Mouse (Mus musculus) neural tube, embryonic 15.5 days (tissue): ENCODE measurements at regions not wholly inside any gene's neighbourhood (a gene's known extent, or its start where the extent isn't known, plus 50 kb on each side); places are given as distances from the start of the nearest gene placed in this dataset.

ENCODE experiments used
- ATAC-seq: fragments of 200-750 bp; cut with Nextera tagmentation; 2 replicates; pipeline ENCODE4 v1.8.0; 2017; ENCODE audit warnings: mild to moderate bottlenecking, moderate TSS enrichment, moderate library complexity; ENCODE audit not compliant: low FRiP score
- H3K27ac ChIP-seq: fragments of 300-500 bp; sonication (generic); replicated peaks from 2 replicates; pipeline ENCODE4 v1.5.1; 2015; ENCODE audit warnings: mild to moderate bottlenecking, inconsistent platforms
- H3K27me3 ChIP-seq: fragments of 300-500 bp; sonication (generic); replicated peaks from 2 replicates; pipeline ENCODE4 v1.6.1; 2015; ENCODE audit warnings: inconsistent platforms
- H3K36me3 ChIP-seq: fragments of 300-500 bp; sonication (generic); 2 replicates; pipeline ENCODE4 v1.6.1; 2015; ENCODE audit warnings: inconsistent platforms
- H3K4me1 ChIP-seq: fragments of 300-500 bp; sonication (generic); 2 replicates; pipeline ENCODE4 v1.6.1; 2015; ENCODE audit warnings: inconsistent platforms
- H3K4me2 ChIP-seq: fragments of 300-500 bp; sonication (generic); 2 replicates; pipeline ENCODE4 v1.6.1; 2015; ENCODE audit warnings: inconsistent platforms, mild to moderate bottlenecking, moderate library complexity
- H3K4me3 ChIP-seq: fragments of 300-500 bp; sonication (generic); replicated peaks from 2 replicates; pipeline ENCODE4 v1.5.1; 2015; ENCODE audit warnings: mild to moderate bottlenecking, inconsistent platforms
- H3K9ac ChIP-seq: fragments of 300-500 bp; sonication (generic); replicated peaks from 2 replicates; pipeline ENCODE4 v1.6.1; 2015; ENCODE audit warnings: mild to moderate bottlenecking, inconsistent platforms
- H3K9me3 ChIP-seq: fragments of 300-500 bp; sonication (generic); replicated peaks from 2 replicates; pipeline ENCODE4 v1.6.1; 2016; ENCODE audit warnings: inconsistent platforms
- WGBS: fragments of 180-500 bp; shearing (Covaris S2); methylation state at CpG from one replicate; pipeline ENCODE4 v1.1.7; 2015; ENCODE audit warnings: mixed read lengths; 5-methylcytosine and 5-hydroxymethylcytosine counted together

GRCm38 (mm10) chr17:88910144-88910543 is 118.4 kb upstream of the Lhcgr start:
- ATAC-seq = no peak
- no peak overlapping the region for H3K4me3 ChIP-seq
- no peaks in the 10 kb centered on the region for H3K9me3 ChIP-seq
- no peaks in the 10 kb centered on the region for H3K36me3 ChIP-seq
- H3K27me3 ChIP-seq = no peaks in the 10 kb centered on the region
- H3K4me2 ChIP-seq = no peak overlapping the region
- H3K27ac ChIP-seq = no peak overlapping the region
- no peak overlapping the region for H3K9ac ChIP-seq
- H3K4me1 ChIP-seq = no peaks in the 10 kb centered on the region

- Histone ChIP-seq H3K4me3 (no peak overlapping the region), H3K36me3 (no peaks in the 10 kb centered on the region), H3K9me3 (no peaks in the 10 kb centered on the region), H3K27me3 (no peaks in the 10 kb centered on the region), H3K9ac (no peak overlapping the region), H3K27ac (no peak overlapping the region), H3K4me1 (peaks cover 8% of the 10 kb centered on the region), H3K4me2 (no peak overlapping the region)
- no peak; the same call in 1 of the 2 replicates for ATAC-seq
- 28% methylated on average over 1 of the region's 1 CpGs for WGBS
Measured at GRCm38 (mm10) chr17:88901742-88902141, 110.0 kb upstream of the Lhcgr start.

GRCm38 (mm10) chr17:88900904-88901303 is 109.1 kb upstream of the Lhcgr start:
- H3K4me3 ChIP-seq = no peak overlapping the region
- no peaks in the 10 kb centered on the region for H3K9me3 ChIP-seq
- H3K36me3 ChIP-seq = no peaks in the 10 kb centered on the region
- no peak overlapping the region for H3K4me2 ChIP-seq
- 71% methylated on average over 2 of the region's 2 CpGs for WGBS
- H3K27me3 ChIP-seq = no peaks in the 10 kb centered on the region
- H3K4me1 ChIP-seq = peaks cover 8% of the 10 kb centered on the region
- no peak for ATAC-seq
- no peak overlapping the region for H3K27ac ChIP-seq
- H3K9ac ChIP-seq = no peak overlapping the region

GRCm38 (mm10) chr17:88898705-88899668 is 107.2 kb upstream of the Lhcgr start:
- Histone ChIP-seq H3K27ac (peak overlapping the region; percentile 6; the same call in 1 of the 2 replicates), H3K9ac (no peak overlapping the region), H3K36me3 (no peaks in the 10 kb centered on the region), H3K4me1 (peaks cover 8% of the 10 kb centered on the region), H3K9me3 (no peaks in the 10 kb centered on the region), H3K4me2 (no peak overlapping the region), H3K27me3 (no peaks in the 10 kb centered on the region), H3K4me3 (no peak overlapping the region)
- peak; percentile 63 for ATAC-seq
- WGBS = 23% methylated on average over 11 of the region's 11 CpGs

GRCm38 (mm10) chr17:88893451-88893850 is 101.7 kb upstream of the Lhcgr start:
- Histone ChIP-seq H3K36me3 (no peaks in the 10 kb centered on the region), H3K4me1 (no peaks in the 10 kb centered on the region), H3K4me3 (no peak overlapping the region), H3K27me3 (no peaks in the 10 kb centered on the region), H3K9me3 (no peaks in the 10 kb centered on the region), H3K4me2 (no peak overlapping the region), H3K9ac (no peak overlapping the region), H3K27ac (no peak overlapping the region)
- no peak for ATAC-seq

- no peaks in the 10 kb centered on the region for H3K9me3 ChIP-seq
- H3K4me1 ChIP-seq = no peaks in the 10 kb centered on the region
- no peak overlapping the region for H3K9ac ChIP-seq
- H3K27ac ChIP-seq = no peak overlapping the region
- H3K4me2 ChIP-seq = no peak overlapping the region
- 89% methylated on average over 3 of the region's 3 CpGs for WGBS
- no peak for ATAC-seq
- H3K27me3 ChIP-seq = no peaks in the 10 kb centered on the region
- no peak overlapping the region for H3K4me3 ChIP-seq
- no peaks in the 10 kb centered on the region for H3K36me3 ChIP-seq
Measured at GRCm38 (mm10) chr17:88885526-88885925, 93.7 kb upstream of the Lhcgr start.

GRCm38 (mm10) chr17:88879736-88880135 is 87.9 kb upstream of the Lhcgr start:
- Histone ChIP-seq H3K4me1 (no peaks in the 10 kb centered on the region), H3K27me3 (no peaks in the 10 kb centered on the region), H3K4me3 (no peak overlapping the region), H3K9ac (no peak overlapping the region), H3K4me2 (no peak overlapping the region), H3K36me3 (no peaks in the 10 kb centered on the region), H3K27ac (no peak overlapping the region), H3K9me3 (no peaks in the 10 kb centered on the region)
- WGBS = 85% methylated on average over 1 of the region's 1 CpGs
- no peak for ATAC-seq

- H3K27ac ChIP-seq = no peak overlapping the region
- H3K36me3 ChIP-seq = no peaks in the 10 kb centered on the region
- no peak overlapping the region for H3K4me2 ChIP-seq
- H3K9ac ChIP-seq = no peak overlapping the region
- no peak for ATAC-seq
- H3K9me3 ChIP-seq = no peaks in the 10 kb centered on the region
- H3K4me3 ChIP-seq = no peak overlapping the region
- 79% methylated on average over 4 of the region's 4 CpGs for WGBS
- no peaks in the 10 kb centered on the region for H3K4me1 ChIP-seq
- H3K27me3 ChIP-seq = no peaks in the 10 kb centered on the region
Measured at GRCm38 (mm10) chr17:88870342-88870985, 78.7 kb upstream of the Lhcgr start.

- 93% methylated on average over 7 of the region's 7 CpGs for WGBS
- no peak overlapping the region for H3K27ac ChIP-seq
- no peak for ATAC-seq
- no peaks in the 10 kb centered on the region for H3K27me3 ChIP-seq
- H3K9ac ChIP-seq = no peak overlapping the region
- H3K4me2 ChIP-seq = no peak overlapping the region
- H3K4me3 ChIP-seq = no peak overlapping the region
- no peaks in the 10 kb centered on the region for H3K36me3 ChIP-seq
- no peaks in the 10 kb centered on the region for H3K9me3 ChIP-seq
- no peaks in the 10 kb centered on the region for H3K4me1 ChIP-seq
Measured at GRCm38 (mm10) chr17:88864631-88865030, 72.8 kb upstream of the Lhcgr start.

GRCm38 (mm10) chr17:88864214-88864613 is 72.4 kb upstream of the Lhcgr start:
- H3K36me3 ChIP-seq = no peaks in the 10 kb centered on the region
- H3K9me3 ChIP-seq = no peaks in the 10 kb centered on the region
- H3K9ac ChIP-seq = no peak overlapping the region
- H3K27me3 ChIP-seq = no peaks in the 10 kb centered on the region
- WGBS = 87% methylated on average over 5 of the region's 5 CpGs
- ATAC-seq = no peak
- no peak overlapping the region for H3K4me3 ChIP-seq
- H3K4me2 ChIP-seq = no peak overlapping the region
- H3K27ac ChIP-seq = no peak overlapping the region
- no peaks in the 10 kb centered on the region for H3K4me1 ChIP-seq

- Histone ChIP-seq H3K4me2 (no peak overlapping the region), H3K36me3 (no peaks in the 10 kb centered on the region), H3K27ac (no peak overlapping the region), H3K4me3 (no peak overlapping the region), H3K27me3 (no peaks in the 10 kb centered on the region), H3K9ac (no peak overlapping the region), H3K9me3 (no peaks in the 10 kb centered on the region), H3K4me1 (no peaks in the 10 kb centered on the region)
- WGBS = 94% methylated on average over 2 of the region's 2 CpGs
- ATAC-seq = no peak
Measured at GRCm38 (mm10) chr17:88861128-88861527, 69.3 kb upstream of the Lhcgr start.

- no peaks in the 10 kb centered on the region for H3K4me1 ChIP-seq
- ATAC-seq = no peak
- WGBS = 94% methylated on average over 1 of the region's 1 CpGs
- no peak overlapping the region for H3K9ac ChIP-seq
- no peak overlapping the region for H3K4me2 ChIP-seq
- no peaks in the 10 kb centered on the region for H3K27me3 ChIP-seq
- H3K9me3 ChIP-seq = no peaks in the 10 kb centered on the region
- H3K4me3 ChIP-seq = no peak overlapping the region
- H3K36me3 ChIP-seq = no peaks in the 10 kb centered on the region
- H3K27ac ChIP-seq = no peak overlapping the region
Measured at GRCm38 (mm10) chr17:88860576-88860975, 68.8 kb upstream of the Lhcgr start.
